Mouse (Mus musculus) MEL (cell line): ENCODE data around the gene Ror2.

ENCODE experiments used
- CTCF ChIP-seq, 3 experiments: IDR thresholded peaks in 2 of 3; conservative IDR thresholded peaks in 1 of 3; 2 replicates each; pipeline ENCODE4 v1.5.1; 2011 to 2012; ENCODE audit warnings: low read length in 3 of 3, low read depth in 2 of 3, mild to moderate bottlenecking in 2 of 3, improper control_type of control experiment in 1 of 3, inconsistent platforms in 1 of 3, mixed read lengths in 1 of 3, moderate library complexity in 1 of 3; ENCODE audit not compliant: control insufficient read depth in 1 of 3, insufficient read depth in 1 of 3, poor library complexity in 1 of 3, severe bottlenecking in 1 of 3
- MXI1 ChIP-seq: IDR thresholded peaks from 2 replicates; pipeline ENCODE4 v1.6.1; 2011; ENCODE audit warnings: mild to moderate bottlenecking, low read depth, low read length, improper control_type of control experiment
- RCOR1 ChIP-seq: IDR thresholded peaks from 2 replicates; pipeline ENCODE4 v1.6.1; 2012; ENCODE audit warnings: low read depth, mild to moderate bottlenecking, inconsistent platforms, low read length, improper control_type of control experiment

GRCm38 (mm10) chr13:53184858-53185257, 101.1 kb downstream of the Ror2 start:
- no peak for TF ChIP-seq CTCF (IDR thresholded peaks at IDR 0.05 in 2 of 3, conservative IDR thresholded peaks at IDR 0.05 in 1 of 3; ENCODE audit: control insufficient read depth in 1 of 3, insufficient read depth in 1 of 3, low read depth in 2 of 3, low read length in 3 of 3, poor library complexity in 1 of 3, severe bottlenecking in 1 of 3)
- TF ChIP-seq RCOR1, result no peak
- no peak for TF ChIP-seq MXI1
